Mouse (Mus musculus): ENCODE measurements at regions not wholly inside any gene's neighbourhood (a gene's known extent, or its start where the extent isn't known, plus 50 kb on each side); places are given as distances from the start of the nearest gene placed in this dataset.

- no peak for DNase-seq (ENCODE audit: low spot score in 2 of 2)
These were observed 178.3 kb upstream of the Chrm3 start for GRCm38 (mm10) chr13:10538927-10539326.

- no peak for DNase-seq (ENCODE audit: low spot score in 2 of 2)
These were observed 166.6 kb upstream of the Chrm3 start for GRCm38 (mm10) chr13:10527251-10527650.

- DNase-seq (ENCODE audit: low spot score in 2 of 2), result no peak
These were observed 166.0 kb upstream of the Chrm3 start for GRCm38 (mm10) chr13:10526470-10527207.

- DNase-seq (ENCODE audit: low spot score in 2 of 2), result no peak
These were observed 143.6 kb upstream of the Chrm3 start for GRCm38 (mm10) chr13:10504211-10504610.

GRCm38 (mm10) chr13:10455323-10455722 lies 94.7 kb upstream of the Chrm3 start:
- no peak for DNase-seq (ENCODE audit: low spot score in 2 of 2)

GRCm38 (mm10) chr13:10454667-10455066 lies 94.0 kb upstream of the Chrm3 start:
- no peak for DNase-seq (ENCODE audit: low spot score in 2 of 2)

GRCm38 (mm10) chr13:10451057-10451456 lies 90.4 kb upstream of the Chrm3 start:
- no peak for DNase-seq (ENCODE audit: low spot score in 2 of 2)

- DNase-seq (ENCODE audit: low spot score in 2 of 2), result no peak
These were observed 88.9 kb upstream of the Chrm3 start for GRCm38 (mm10) chr13:10449502-10449901.

GRCm38 (mm10) chr13:10447806-10448205 lies 87.2 kb upstream of the Chrm3 start:
- no peak for DNase-seq (ENCODE audit: low spot score in 2 of 2)

- DNase-seq (ENCODE audit: low spot score in 2 of 2), result no peak
These were observed 85.0 kb upstream of the Chrm3 start for GRCm38 (mm10) chr13:10445679-10446078.

Small RNA genes lying in the stretch of these regions (microRNA-seq; reads per million reads assigned to microRNA genes)
- gene Gm23415, result 0 reads per million in 2 experiments
